Mouse (Mus musculus) liver, postnatal 0 days (tissue): ENCODE measurements around the gene Dhrs2. TPM values are rescaled to one million over a fixed set of nuclear protein-coding genes. Genes with fewer than 3 reads are reported as not detected.

Source experiments
- ATAC-seq: fragments of 200-750 bp; cut with Nextera tagmentation; 2 replicates; pipeline ENCODE4 v1.8.0; 2017; ENCODE audit warnings: mild to moderate bottlenecking, moderate library complexity
- DNase-seq: peaks from one replicate; pipeline ENCODE4 v3.0.0-alpha.2; 2016
- H3K27ac ChIP-seq: fragments of 300-500 bp; sonication (generic); 2 replicates; pipeline ENCODE4 v1.5.1; 2014; ENCODE audit warnings: antibody characterized with exemption, moderate library complexity, mild to moderate bottlenecking, low read depth
- H3K27me3 ChIP-seq: fragments of 300-500 bp; sonication (generic); 2 replicates; pipeline ENCODE4 v1.6.1; 2014; ENCODE audit warnings: low read length, control low read depth, mixed read lengths; ENCODE audit not compliant: insufficient read depth
- H3K36me3 ChIP-seq: fragments of 300-500 bp; sonication (generic); replicated peaks from 2 replicates; pipeline ENCODE4 v1.6.1; 2014; ENCODE audit warnings: mild to moderate bottlenecking, control low read depth, low read length, moderate library complexity, mixed read lengths; ENCODE audit not compliant: insufficient read depth
- H3K4me1 ChIP-seq: fragments of 300-500 bp; sonication (generic); 2 replicates; pipeline ENCODE4 v1.6.1; 2014; ENCODE audit warnings: antibody characterized with exemption, mild to moderate bottlenecking, control low read depth; ENCODE audit not compliant: insufficient read depth
- H3K4me2 ChIP-seq: fragments of 300-500 bp; sonication (generic); 2 replicates; pipeline ENCODE4 v1.6.1; 2014; ENCODE audit warnings: low read depth, mild to moderate bottlenecking, low read length, moderate library complexity, mixed read lengths
- H3K4me3 ChIP-seq: fragments of 300-500 bp; sonication (generic); 2 replicates; pipeline ENCODE4 v1.5.1; 2014; ENCODE audit warnings: low read depth, low read length
- H3K9ac ChIP-seq: fragments of 300-500 bp; sonication (generic); replicated peaks from 2 replicates; pipeline ENCODE4 v1.6.1; 2014; ENCODE audit warnings: mild to moderate bottlenecking, moderate library complexity
- H3K9me3 ChIP-seq: fragments of 300-500 bp; sonication (generic); 2 replicates; pipeline ENCODE4 v1.6.1; 2016; ENCODE audit warnings: mild to moderate bottlenecking, control low read depth, low read length, mixed read lengths
- CTCF ChIP-seq: sonication (generic); IDR thresholded peaks from 2 replicates; pipeline ENCODE4 v1.5.1; 2016; ENCODE audit warnings: antibody characterized with exemption, low read depth
- EP300 ChIP-seq: IDR thresholded peaks from 2 replicates; pipeline ENCODE4 v1.6.1; 2016; ENCODE audit warnings: antibody characterized with exemption, low read depth, mild to moderate bottlenecking
- WGBS: fragments of 180-500 bp; shearing (Covaris S2); extraction: QIAGEN DNeasy Blood & Tissue Kit; methylation state at CpG from one replicate; pipeline ENCODE4 v1.1.7; 2014; ENCODE audit not compliant: insufficient replicate concordance; 5-methylcytosine and 5-hydroxymethylcytosine counted together
- polyA plus RNA-seq: library from polyadenylated mRNA; unstranded; fragments of >200 nt; fragmentation: Nextera tagmentation; extraction: Ambion mirVana; gene quantifications from 2 replicates; pipeline ENCODE4 v1.2.1, GENCODE M21; 2015

The Dhrs2 gene
- polyA plus RNA-seq, 1 experiment from 2014 or later: not detected

DNA sequence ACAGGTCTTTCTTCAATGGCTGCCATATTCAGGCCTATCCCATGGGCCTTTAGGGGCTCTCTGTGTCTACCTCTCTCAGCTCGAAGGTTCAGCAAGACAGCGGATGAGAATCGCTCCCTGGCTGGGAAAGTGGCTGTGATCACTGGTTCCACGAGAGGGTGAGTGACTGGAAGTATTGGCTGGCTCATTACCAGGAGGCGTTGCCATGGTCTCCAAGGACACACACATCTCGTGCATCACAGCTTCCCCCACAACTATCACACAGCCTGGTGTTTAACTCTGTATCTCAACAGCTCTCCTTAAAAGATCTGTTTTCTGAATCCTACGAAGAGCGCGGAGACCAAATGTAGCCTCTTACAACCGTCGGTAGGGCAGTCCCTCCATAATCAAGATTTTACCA, 12.8 kb downstream of the Dhrs2 start:
- no peak overlapping the region for H3K27ac ChIP-seq
- ATAC-seq (no peak), DNase-seq (no peak)
- H3K9ac ChIP-seq: no peak overlapping the region
- WGBS: 83% methylated on average over 11 of the region's 11 CpGs
- H3K4me1 ChIP-seq: no peaks in the 10 kb centered on the region
- no peak overlapping the region for H3K4me3 ChIP-seq
- H3K4me2 ChIP-seq: no peak overlapping the region
- no peaks in the 10 kb centered on the region for H3K36me3 ChIP-seq
- no peaks in the 10 kb centered on the region for H3K9me3 ChIP-seq
- no peak for TF ChIP-seq CTCF
- no peak for TF ChIP-seq EP300
- H3K27me3 ChIP-seq: no peaks in the 10 kb centered on the region

DNA sequence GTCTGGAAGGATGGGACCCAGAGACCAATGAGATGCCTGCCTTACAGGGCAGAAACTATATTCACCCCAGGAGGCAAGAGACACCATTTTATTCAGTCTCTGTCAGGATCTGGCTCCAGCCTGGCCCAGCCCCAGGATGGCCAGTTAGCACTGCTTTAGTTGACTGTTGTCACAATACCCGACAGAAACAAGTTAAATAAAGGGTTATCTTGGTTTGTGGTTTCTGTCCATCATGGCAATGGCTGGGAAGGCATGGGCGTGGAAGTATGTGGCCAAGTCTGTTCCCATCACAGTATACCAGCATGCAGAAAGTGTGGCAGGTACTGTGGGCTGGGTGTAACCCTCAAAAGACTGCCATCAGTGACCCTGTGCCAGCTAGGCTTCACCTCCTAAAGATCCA, 14.9 kb downstream of the Dhrs2 start:
- 42% methylated on average over 2 of the region's 2 CpGs for WGBS
- DNase-seq (no peak), ATAC-seq (no peak)
- no peak overlapping the region for H3K4me3 ChIP-seq
- no peak overlapping the region for H3K9ac ChIP-seq
- no peak overlapping the region for H3K4me2 ChIP-seq
- H3K4me1 ChIP-seq: no peaks in the 10 kb centered on the region
- no peak for TF ChIP-seq EP300
- no peak for TF ChIP-seq CTCF
- H3K27ac ChIP-seq: no peak overlapping the region
- H3K9me3 ChIP-seq: no peaks in the 10 kb centered on the region
- H3K36me3 ChIP-seq: no peaks in the 10 kb centered on the region
- H3K27me3 ChIP-seq: no peaks in the 10 kb centered on the region

GRCm38 (mm10) chr14:55242664-55243063, 20.9 kb downstream of the Dhrs2 start:
- WGBS: 70% methylated on average over 1 of the region's 1 CpGs
- no peaks in the 10 kb centered on the region for H3K27me3 ChIP-seq
- no peak for DNase-seq
- no peaks in the 10 kb centered on the region for H3K36me3 ChIP-seq
- no peak overlapping the region for H3K4me2 ChIP-seq
- ATAC-seq: no peak
- H3K9ac ChIP-seq: no peak overlapping the region
- H3K4me3 ChIP-seq: no peak overlapping the region
- H3K4me1 ChIP-seq: no peaks in the 10 kb centered on the region
- no peak overlapping the region for H3K27ac ChIP-seq
- no peak for TF ChIP-seq EP300
- no peak for TF ChIP-seq CTCF
- no peaks in the 10 kb centered on the region for H3K9me3 ChIP-seq

DNA sequence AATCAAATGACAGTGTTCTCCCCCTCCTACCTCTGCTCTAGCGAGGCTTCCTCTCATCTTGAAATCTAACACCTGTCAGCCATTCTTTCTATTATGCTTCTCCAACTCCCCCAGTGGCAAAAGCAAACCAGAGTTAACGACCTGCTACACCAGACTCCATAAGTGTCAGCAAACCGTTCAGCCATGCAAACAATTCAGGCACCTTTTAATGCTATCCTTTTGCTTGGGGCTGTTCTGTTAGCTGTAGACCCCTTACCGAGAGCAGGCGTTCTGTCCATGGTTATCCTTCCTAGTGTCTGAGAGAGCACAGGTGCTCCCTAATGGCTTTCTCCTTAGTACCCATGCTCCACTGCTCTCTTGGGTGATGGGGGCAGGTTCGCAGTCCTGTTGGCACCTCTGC, 25.4 kb downstream of the Dhrs2 start:
- no peak for TF ChIP-seq EP300
- no peak for TF ChIP-seq CTCF
- no peaks in the 10 kb centered on the region for H3K36me3 ChIP-seq
- no peak overlapping the region for H3K4me2 ChIP-seq
- WGBS: 44% methylated on average over 6 of the region's 6 CpGs
- no peak for DNase-seq
- H3K9ac ChIP-seq: no peak overlapping the region
- H3K9me3 ChIP-seq: no peaks in the 10 kb centered on the region
- no peaks in the 10 kb centered on the region for H3K4me1 ChIP-seq
- no peak overlapping the region for H3K4me3 ChIP-seq
- no peak overlapping the region for H3K27ac ChIP-seq
- ATAC-seq: no peak
- H3K27me3 ChIP-seq: no peaks in the 10 kb centered on the region

GRCm38 (mm10) chr14:55248284-55248683, 26.5 kb downstream of the Dhrs2 start:
- TF ChIP-seq CTCF (no peak), EP300 (no peak)
- no peak for ATAC-seq
- H3K36me3 ChIP-seq: no peaks in the 10 kb centered on the region
- no peak overlapping the region for H3K9ac ChIP-seq
- H3K27ac ChIP-seq: no peak overlapping the region
- H3K4me3 ChIP-seq: no peak overlapping the region
- no peak overlapping the region for H3K4me2 ChIP-seq
- no peaks in the 10 kb centered on the region for H3K4me1 ChIP-seq
- DNase-seq: no peak
- no peaks in the 10 kb centered on the region for H3K9me3 ChIP-seq
- no peaks in the 10 kb centered on the region for H3K27me3 ChIP-seq
- WGBS: 71% methylated on average over 6 of the region's 6 CpGs

DNA sequence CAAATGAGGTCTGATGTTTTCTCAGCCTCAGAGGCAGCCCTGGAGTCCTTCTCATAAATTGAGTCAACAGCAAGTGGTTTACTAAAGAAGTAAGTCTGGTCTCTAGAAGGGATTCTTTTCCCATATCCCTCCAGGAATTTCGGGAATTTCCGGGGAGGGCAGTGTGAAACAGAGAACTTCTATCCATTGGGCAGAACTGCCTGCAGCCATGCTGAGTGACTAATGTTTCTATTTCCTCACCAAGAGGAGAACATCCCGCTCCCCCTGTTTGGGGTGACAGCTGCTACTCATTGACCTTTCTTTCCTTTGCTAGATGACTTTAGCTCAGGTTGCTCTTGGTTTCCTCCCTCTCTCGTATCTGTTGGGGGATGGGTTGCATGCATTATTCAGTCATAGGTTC, 31.8 kb downstream of the Dhrs2 start:
- TF ChIP-seq CTCF: no peak
- TF ChIP-seq EP300: no peak
- DNase-seq (no peak), ATAC-seq (no peak)
- no peaks in the 10 kb centered on the region for H3K36me3 ChIP-seq
- WGBS: 54% methylated on average over 4 of the region's 4 CpGs
- H3K4me1 ChIP-seq: no peaks in the 10 kb centered on the region
- H3K27me3 ChIP-seq: no peaks in the 10 kb centered on the region
- no peak overlapping the region for H3K4me2 ChIP-seq
- H3K4me3 ChIP-seq: no peak overlapping the region
- H3K9ac ChIP-seq: no peak overlapping the region
- no peaks in the 10 kb centered on the region for H3K9me3 ChIP-seq
- H3K27ac ChIP-seq: no peak overlapping the region

DNA sequence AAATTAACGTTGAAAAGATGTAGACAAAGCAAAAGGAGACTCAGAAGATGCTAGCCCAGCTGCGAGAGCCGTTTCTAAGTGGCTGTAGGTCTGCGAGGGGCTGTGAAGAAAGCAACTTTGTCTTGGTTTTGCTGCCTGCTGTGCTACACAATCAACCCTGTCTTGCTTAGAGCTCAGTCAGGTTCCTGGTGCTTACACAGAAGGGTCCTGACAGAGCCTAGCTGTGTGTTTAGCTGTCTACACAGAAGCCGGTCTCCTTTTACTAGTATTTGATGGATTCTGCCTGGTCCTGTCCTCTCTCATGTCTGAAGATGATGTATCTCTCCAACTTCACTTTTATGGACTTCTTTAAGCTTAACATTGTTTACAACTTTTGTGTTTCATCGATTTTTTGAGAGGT, 33.6 kb downstream of the Dhrs2 start:
- H3K9me3 ChIP-seq: no peaks in the 10 kb centered on the region

More for the DNA sequence above, 33.6 kb downstream of the Dhrs2 start:
- WGBS: 75% methylated on average over 6 of the region's 6 CpGs
- Histone ChIP-seq H3K9ac (no peak overlapping the region), H3K27ac (no peak overlapping the region), H3K4me1 (no peaks in the 10 kb centered on the region), H3K4me3 (no peak overlapping the region), H3K27me3 (no peaks in the 10 kb centered on the region), H3K4me2 (no peak overlapping the region), H3K36me3 (no peaks in the 10 kb centered on the region)
- no peak for TF ChIP-seq CTCF
- TF ChIP-seq EP300: no peak
- no peak for ATAC-seq
- DNase-seq: no peak
